Mouse (Mus musculus) left cerebral cortex, postnatal 4 days (tissue): ENCODE results near the gene Brs3. TPM values are rescaled to one million over a fixed set of nuclear protein-coding genes. Genes with fewer than 3 reads are reported as not detected.

Source experiments
- DNase-seq: peaks from one replicate; pipeline ENCODE4 v3.0.0-alpha.2; 2022
- intact Hi-C: fragments of 180-260 bp; cut with DNase I; formaldehyde crosslinking; loops from one replicate; pipeline ENCODE4 v1.15.1; 2025
- total RNA-seq, 2 experiments: library from RNA; stranded (reverse); gene quantifications; 2 replicates each; pipeline ENCODE4 v1.2.3; 2021

The Brs3 gene
- under 1 TPM; 0.26 to 0.40 TPM for total RNA-seq

- intact Hi-C loops = no loop called here
These were observed at the start of gene Brs3 for GRCm38 (mm10) chrX:57042774-57043173. TSS of gene Brs3 (plus strand) at chrX:57043074.

GRCm38 (mm10) chrX:57012891-57013290 is 30.0 kb upstream of the Brs3 start:
- no peak for DNase-seq
- intact Hi-C loops = no loop called here

More at GRCm38 (mm10) chrX:57042774-57043173, at the start of gene Brs3:
- no peak for DNase-seq

GRCm38 (mm10) chrX:57043869-57044268 is 995 bp downstream of the Brs3 start:
- intact Hi-C loops = no loop called here
- no peak for DNase-seq

DNA sequence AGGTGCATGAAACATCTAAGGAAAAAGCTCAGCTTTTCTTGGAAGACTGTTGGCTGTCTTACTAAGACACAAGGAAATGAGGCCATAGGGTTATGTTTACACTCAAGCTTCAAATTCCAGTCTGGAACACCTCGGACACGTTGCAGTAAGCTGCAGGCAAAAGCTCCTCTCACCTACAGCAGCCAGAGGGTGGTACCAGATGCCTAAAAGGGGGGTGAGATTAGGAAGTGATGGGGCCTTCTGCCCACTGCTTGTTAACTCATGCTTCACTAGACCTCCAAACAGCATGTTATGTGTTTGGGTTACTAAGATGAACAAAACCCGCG is 9.9 kb downstream of the Brs3 start:
- no peak for DNase-seq
- intact Hi-C loops = no loop called here

GRCm38 (mm10) chrX:57053174-57053992 is 10.5 kb downstream of the Brs3 start, which contains the start of gene Htatsf1:
TSS of gene Htatsf1 (plus strand) at chrX:57053583.
- intact Hi-C loops = no loop called here
- peak; percentile 80 for DNase-seq

- intact Hi-C loops = no loop called here
- DNase-seq = no peak
These were observed 11.1 kb downstream of the Brs3 start for GRCm38 (mm10) chrX:57053993-57054385.

- intact Hi-C loops = no loop called here
- DNase-seq = no peak
These were observed 38.6 kb downstream of the Brs3 start for GRCm38 (mm10) chrX:57081496-57081895.

GRCm38 (mm10) chrX:57087806-57088205 is 44.9 kb downstream of the Brs3 start, which contains the start of gene Vgll1:
TSS of gene Vgll1 (plus strand) at chrX:57088106.
- no peak for DNase-seq
- intact Hi-C loops = no loop called here

Other genes starting within 250 kb of the Brs3 start
- gene Map7d3, start 220.7 kb upstream of the Brs3 start, total RNA-seq = under 1 TPM; 0.36 to 0.48 TPM
- not detected for gene Adgrg4, start 172.9 kb upstream of the Brs3 start, total RNA-seq
- 10 to 100 TPM; 60.6 to 64.9 TPM for gene Htatsf1, start 10.5 kb downstream of the Brs3 start, total RNA-seq
- gene Vgll1, start 45.0 kb downstream of the Brs3 start, total RNA-seq = not detected
- gene Cd40lg, start 169.1 kb downstream of the Brs3 start, total RNA-seq = not detected